Comparison of ENCODE assay signal across 7 mouse cellular contexts in the genomic region with DNA sequence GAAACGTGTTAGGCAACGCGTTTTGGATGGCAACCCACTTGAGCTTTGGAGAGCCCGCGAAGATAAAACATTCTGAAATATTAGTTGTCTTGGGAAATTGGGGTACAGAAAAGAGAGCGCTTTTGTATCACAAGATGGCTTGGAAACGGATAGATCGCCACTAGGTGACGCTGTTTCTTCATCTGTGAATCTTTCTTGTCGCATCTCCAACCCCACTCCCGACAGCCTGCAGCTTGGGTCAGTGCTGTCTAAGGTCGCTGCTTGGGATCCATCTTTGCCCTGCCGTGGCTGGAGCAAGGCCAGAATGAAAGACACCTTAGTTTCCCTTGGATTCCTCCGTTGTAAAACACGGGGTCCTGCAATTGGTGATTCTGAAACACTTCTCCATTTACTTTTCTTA.
DNase-seq lines count a peak whose midpoint lies in the region; ATAC-seq and TF ChIP-seq lines count a peak whose summit lies in the region.

No protein-coding gene starts in this region.

- ATAC-seq in granulocyte monocyte progenitor cell, adult 5-6 weeks (replicated peaks; ENCODE audit: poor library complexity, severe bottlenecking): peak; percentile 65
- ATAC-seq in intestine, postnatal 0 days: peak; percentile 46; the same call in 1 of the 2 replicates
- ATAC-seq in midbrain, embryonic 13.5 days: peak; percentile 78

- H3K4me1 ChIP-seq in intestine, postnatal 0 days (replicated peaks; ENCODE audit: control insufficient read depth, insufficient read depth, low read length): 0 out of 2 replicates have a peak, but pooled peaks cover 4% of the 10 kb centered on the region
- H3K4me1 ChIP-seq in midbrain, embryonic 13.5 days (replicated peaks): peaks cover 9% of the 10 kb centered on the region

- no peaks in the 10 kb centered on the region for H3K9me3 ChIP-seq in intestine, postnatal 0 days (ENCODE audit: control insufficient read depth)
- H3K9me3 ChIP-seq in midbrain, embryonic 13.5 days: no peaks in the 10 kb centered on the region

- peak; percentile 97 for TF ChIP-seq CTCF in intestine, postnatal 0 days (IDR thresholded peaks at IDR 0.05; ENCODE audit: low read depth)

- no peak overlapping the region for H3K27ac ChIP-seq in intestine, postnatal 0 days (ENCODE audit: low read depth, low read length)
- no peak overlapping the region for H3K27ac ChIP-seq in midbrain, embryonic 13.5 days

- peak overlapping the region; percentile 43 for H3K4me2 ChIP-seq in intestine, postnatal 0 days (replicated peaks; ENCODE audit: low read depth)
- peak overlapping the region; percentile 31 for H3K4me2 ChIP-seq in midbrain, embryonic 13.5 days (replicated peaks)

- DNase-seq in adrenal gland, adult 2 months: peak; percentile 84
- peak; percentile 77 for DNase-seq in embryo, embryonic 11.5 days (ENCODE audit: low read depth, low spot score)
- DNase-seq in left cerebral cortex, postnatal 4 days: peak; percentile 88
- peak; percentile 44 for DNase-seq in spleen, adult 12 weeks (ENCODE audit: low spot score)

- 2% methylated on average over 15 of the region's 15 CpGs for WGBS in intestine, postnatal 0 days
- WGBS in midbrain, embryonic 13.5 days: 2% methylated on average over 15 of the region's 15 CpGs

- H3K4me3 ChIP-seq in intestine, postnatal 0 days (ENCODE audit: low read depth, low read length): no peak overlapping the region
- no peak overlapping the region for H3K4me3 ChIP-seq in midbrain, embryonic 13.5 days (replicated peaks)

- no peak overlapping the region for H3K9ac ChIP-seq in intestine, postnatal 0 days (ENCODE audit: low read depth, low read length)
- H3K9ac ChIP-seq in midbrain, embryonic 13.5 days (replicated peaks): peak overlapping the region; percentile 32; the same call in 1 of the 2 replicates

- intact Hi-C loops in left cerebral cortex, postnatal 4 days (cut with DNase I): loop anchor here (2.0 to 10.0 kb wide), 3 partner anchors 299 to 529 kb away; a partner anchor contains a TSS

- no peaks in the 10 kb centered on the region for H3K36me3 ChIP-seq in intestine, postnatal 0 days (ENCODE audit: control insufficient read depth, insufficient read depth)
- H3K36me3 ChIP-seq in midbrain, embryonic 13.5 days: no peaks in the 10 kb centered on the region

- no peaks in the 10 kb centered on the region for H3K27me3 ChIP-seq in intestine, postnatal 0 days (replicated peaks; ENCODE audit: control insufficient read depth, insufficient read depth, low read length)
- peaks cover 20% of the 10 kb centered on the region for H3K27me3 ChIP-seq in midbrain, embryonic 13.5 days
